Mouse (Mus musculus): Measurements from ENCODE around the gene Olfr631. TPM values are rescaled to one million over a fixed set of nuclear protein-coding genes. Genes with fewer than 3 reads are reported as not detected.

The Olfr631 gene
- polyA plus RNA-seq (2012; fragmentation: generic; extraction: Trizol): not detected

GRCm38 (mm10) chr7:103928525-103928924, at the start of gene Olfr631:
Gene Olfr631 (plus strand): TSS chr7:103928825.
- Histone ChIP-seq H3K27me3 (ENCODE audit: control insufficient read depth, insufficient read depth, insufficient read length) (no peaks in the 10 kb centered on the region), H3K4me2 (ENCODE audit: low read depth) (no peak within 1 kb of the TSS), H3K4me3 (no peak within 1 kb of the TSS), H3K36me3 (ENCODE audit: control insufficient read depth, insufficient read depth) (no peaks in the 10 kb centered on the region), H3ac (ENCODE audit: control insufficient read depth, insufficient read length) (no peak within 1 kb of the TSS), H3K79me2 (ENCODE audit: control insufficient read depth, insufficient read depth) (no peaks in the 10 kb centered on the region)
- TF ChIP-seq MYOG (IDR thresholded peaks at IDR 0.05; ENCODE audit: control insufficient read depth in 1 of 3, insufficient read depth in 1 of 3, insufficient read length in 2 of 3, low read depth in 2 of 3) (no peak), E2F4 (IDR thresholded peaks at IDR 0.05; ENCODE audit: insufficient read depth) (no peak), MAX (IDR thresholded peaks at IDR 0.05; ENCODE audit: low read depth) (no peak)

GRCm38 (mm10) chr7:103886152-103886551, 42.5 kb upstream of the Olfr631 start, which contains the start of gene Olfr66:
Gene Olfr66 (minus strand): TSS chr7:103886252.
- H3ac ChIP-seq (ENCODE audit: control insufficient read depth, insufficient read length): no peak within 1 kb of the TSS
- H3K27me3 ChIP-seq (ENCODE audit: control insufficient read depth, insufficient read depth, insufficient read length): no peaks in the 10 kb centered on the region
- no peaks in the 10 kb centered on the region for H3K36me3 ChIP-seq (ENCODE audit: control insufficient read depth, insufficient read depth)
- no peaks in the 10 kb centered on the region for H3K79me2 ChIP-seq (ENCODE audit: control insufficient read depth, insufficient read depth)
- TF ChIP-seq TCF12 (IDR thresholded peaks at IDR 0.05; ENCODE audit: insufficient read depth, poor library complexity, severe bottlenecking): no peak
- TF ChIP-seq TCF3 (IDR thresholded peaks at IDR 0.05; ENCODE audit: insufficient read length, low read depth): no peak
- no peak for TF ChIP-seq E2F4 (IDR thresholded peaks at IDR 0.05; ENCODE audit: insufficient read depth)
- no peak for TF ChIP-seq MYOG (IDR thresholded peaks at IDR 0.05; ENCODE audit: control insufficient read depth in 1 of 3, insufficient read depth in 1 of 3, insufficient read length in 2 of 3, low read depth in 2 of 3)
- TF ChIP-seq POLR2A (IDR thresholded peaks at IDR 0.05; ENCODE audit: insufficient read length, low read depth): no peak
- TF ChIP-seq SRF (IDR thresholded peaks at IDR 0.05; ENCODE audit: control insufficient read depth, insufficient read length, low read depth): no peak
- TF ChIP-seq CEBPB (IDR thresholded peaks at IDR 0.05; ENCODE audit: insufficient read depth, poor library complexity, severe bottlenecking): no peak
- TF ChIP-seq MAX (IDR thresholded peaks at IDR 0.05; ENCODE audit: low read depth): no peak
- no peak for TF ChIP-seq POLR2AphosphoS2 (IDR thresholded peaks at IDR 0.05; ENCODE audit: insufficient read length, low read depth)
- TF ChIP-seq REST (IDR thresholded peaks at IDR 0.05; ENCODE audit: insufficient read depth, insufficient read length): no peak
- TF ChIP-seq USF1 (IDR thresholded peaks at IDR 0.05; ENCODE audit: low read depth): no peak
- no peak for TF ChIP-seq MYOD1 (IDR thresholded peaks at IDR 0.05; ENCODE audit: control insufficient read depth in 1 of 3, insufficient read length in 2 of 3, low read depth in 2 of 3)
- no peak within 1 kb of the TSS for H3K4me3 ChIP-seq
- no peak within 1 kb of the TSS for H3K4me2 ChIP-seq (ENCODE audit: low read depth)

- H3K4me3 ChIP-seq: no peak within 1 kb of the TSS
- H3ac ChIP-seq (ENCODE audit: control insufficient read depth, insufficient read length): no peak within 1 kb of the TSS
- no peaks in the 10 kb centered on the region for H3K36me3 ChIP-seq (ENCODE audit: control insufficient read depth, insufficient read depth)
- no peak within 1 kb of the TSS for H3K4me2 ChIP-seq (ENCODE audit: low read depth)
- TF ChIP-seq MYOD1 (IDR thresholded peaks at IDR 0.05; ENCODE audit: control insufficient read depth in 1 of 3, insufficient read length in 2 of 3, low read depth in 2 of 3) (no peak), REST (IDR thresholded peaks at IDR 0.05; ENCODE audit: insufficient read depth, insufficient read length) (no peak), MAX (IDR thresholded peaks at IDR 0.05; ENCODE audit: low read depth) (no peak), MYOG (IDR thresholded peaks at IDR 0.05; ENCODE audit: control insufficient read depth in 1 of 3, insufficient read depth in 1 of 3, insufficient read length in 2 of 3, low read depth in 2 of 3) (no peak), POLR2A (IDR thresholded peaks at IDR 0.05; ENCODE audit: insufficient read length, low read depth) (no peak), USF1 (IDR thresholded peaks at IDR 0.05; ENCODE audit: low read depth) (no peak), TCF3 (IDR thresholded peaks at IDR 0.05; ENCODE audit: insufficient read length, low read depth) (no peak), POLR2AphosphoS2 (IDR thresholded peaks at IDR 0.05; ENCODE audit: insufficient read length, low read depth) (no peak), E2F4 (IDR thresholded peaks at IDR 0.05; ENCODE audit: insufficient read depth) (no peak), SRF (IDR thresholded peaks at IDR 0.05; ENCODE audit: control insufficient read depth, insufficient read length, low read depth) (no peak), TCF12 (IDR thresholded peaks at IDR 0.05; ENCODE audit: insufficient read depth, poor library complexity, severe bottlenecking) (no peak), CEBPB (IDR thresholded peaks at IDR 0.05; ENCODE audit: insufficient read depth, poor library complexity, severe bottlenecking) (no peak)
- H3K79me2 ChIP-seq (ENCODE audit: control insufficient read depth, insufficient read depth): no peaks in the 10 kb centered on the region
- no peaks in the 10 kb centered on the region for H3K27me3 ChIP-seq (ENCODE audit: control insufficient read depth, insufficient read depth, insufficient read length)
Observed at GRCm38 (mm10) chr7:103894385-103894784, 34.2 kb upstream of the Olfr631 start, which contains the start of gene Olfr64. Gene Olfr64 (minus strand): TSS chr7:103894485.

- no peak within 1 kb of the TSS for H3ac ChIP-seq (ENCODE audit: control insufficient read depth, insufficient read length)
- H3K79me2 ChIP-seq (ENCODE audit: control insufficient read depth, insufficient read depth): no peaks in the 10 kb centered on the region
- no peaks in the 10 kb centered on the region for H3K27me3 ChIP-seq (ENCODE audit: control insufficient read depth, insufficient read depth, insufficient read length)
- H3K4me2 ChIP-seq (ENCODE audit: low read depth): no peak within 1 kb of the TSS
- H3K4me3 ChIP-seq: no peak within 1 kb of the TSS
- no peak for TF ChIP-seq MYOG (IDR thresholded peaks at IDR 0.05; ENCODE audit: control insufficient read depth in 1 of 3, insufficient read depth in 1 of 3, insufficient read length in 2 of 3, low read depth in 2 of 3)
- TF ChIP-seq CEBPB (IDR thresholded peaks at IDR 0.05; ENCODE audit: insufficient read depth, poor library complexity, severe bottlenecking): no peak
- no peak for TF ChIP-seq POLR2A (IDR thresholded peaks at IDR 0.05; ENCODE audit: insufficient read length, low read depth)
- TF ChIP-seq TCF12 (IDR thresholded peaks at IDR 0.05; ENCODE audit: insufficient read depth, poor library complexity, severe bottlenecking): no peak
- no peak for TF ChIP-seq MYOD1 (IDR thresholded peaks at IDR 0.05; ENCODE audit: control insufficient read depth in 1 of 3, insufficient read length in 2 of 3, low read depth in 2 of 3)
- TF ChIP-seq SRF (IDR thresholded peaks at IDR 0.05; ENCODE audit: control insufficient read depth, insufficient read length, low read depth): no peak
- no peak for TF ChIP-seq E2F4 (IDR thresholded peaks at IDR 0.05; ENCODE audit: insufficient read depth)
- TF ChIP-seq REST (IDR thresholded peaks at IDR 0.05; ENCODE audit: insufficient read depth, insufficient read length): no peak
- TF ChIP-seq POLR2AphosphoS2 (IDR thresholded peaks at IDR 0.05; ENCODE audit: insufficient read length, low read depth): no peak
- TF ChIP-seq MAX (IDR thresholded peaks at IDR 0.05; ENCODE audit: low read depth): no peak
- TF ChIP-seq TCF3 (IDR thresholded peaks at IDR 0.05; ENCODE audit: insufficient read length, low read depth): no peak
- no peak for TF ChIP-seq USF1 (IDR thresholded peaks at IDR 0.05; ENCODE audit: low read depth)
- no peaks in the 10 kb centered on the region for H3K36me3 ChIP-seq (ENCODE audit: control insufficient read depth, insufficient read depth)
Observed at GRCm38 (mm10) chr7:103903187-103903586, 25.4 kb upstream of the Olfr631 start, which contains the start of gene Olfr65. Gene Olfr65 (plus strand): TSS chr7:103903487.

GRCm38 (mm10) chr7:103910047-103910446, 18.6 kb upstream of the Olfr631 start:
- peak; percentile 35 for TF ChIP-seq TCF3 (IDR thresholded peaks at IDR 0.05; ENCODE audit: insufficient read length, low read depth)
- peak in 2 of 3 experiments; percentile 35 to 71 for TF ChIP-seq MYOG (IDR thresholded peaks at IDR 0.05; ENCODE audit: control insufficient read depth in 1 of 3, insufficient read depth in 1 of 3, insufficient read length in 2 of 3, low read depth in 2 of 3)
- peak; percentile 65 for TF ChIP-seq TCF12 (IDR thresholded peaks at IDR 0.05; ENCODE audit: insufficient read depth, poor library complexity, severe bottlenecking)
- no peak for TF ChIP-seq SRF (IDR thresholded peaks at IDR 0.05; ENCODE audit: control insufficient read depth, insufficient read length, low read depth)
- no peak for TF ChIP-seq E2F4 (IDR thresholded peaks at IDR 0.05; ENCODE audit: insufficient read depth)
- TF ChIP-seq USF1 (IDR thresholded peaks at IDR 0.05; ENCODE audit: low read depth): no peak
- TF ChIP-seq POLR2A (IDR thresholded peaks at IDR 0.05; ENCODE audit: insufficient read length, low read depth): no peak
- peak in 2 of 3 experiments; percentile 70 for TF ChIP-seq MYOD1 (IDR thresholded peaks at IDR 0.05; ENCODE audit: control insufficient read depth in 1 of 3, insufficient read length in 2 of 3, low read depth in 2 of 3)
- TF ChIP-seq POLR2AphosphoS2 (IDR thresholded peaks at IDR 0.05; ENCODE audit: insufficient read length, low read depth): no peak
- TF ChIP-seq REST (IDR thresholded peaks at IDR 0.05; ENCODE audit: insufficient read depth, insufficient read length): no peak
- no peak for TF ChIP-seq MAX (IDR thresholded peaks at IDR 0.05; ENCODE audit: low read depth)
- no peaks in the 10 kb centered on the region for H3K36me3 ChIP-seq (ENCODE audit: control insufficient read depth, insufficient read depth)
- no peaks in the 10 kb centered on the region for H3K79me2 ChIP-seq (ENCODE audit: control insufficient read depth, insufficient read depth)
- no peak overlapping the region for H3K4me3 ChIP-seq
- no peak overlapping the region for H3ac ChIP-seq (ENCODE audit: control insufficient read depth, insufficient read length)
- no peaks in the 10 kb centered on the region for H3K27me3 ChIP-seq (ENCODE audit: control insufficient read depth, insufficient read depth, insufficient read length)
- no peak overlapping the region for H3K4me2 ChIP-seq (ENCODE audit: low read depth)

Measured in myocyte (in vitro differentiated cells).